Mouse (Mus musculus) lung, adult 2 months (tissue): ENCODE measurements around the gene Lamp2. TPM values are rescaled to one million over a fixed set of nuclear protein-coding genes. Genes with fewer than 3 reads are reported as not detected.
"Not testable (repeated sequence)": the region's sequence is repeated elsewhere in the genome, so short reads cannot be mapped to it uniquely, and the experiment has no call there.

ENCODE experiments used
- DNase-seq: peaks from one replicate; pipeline ENCODE4 v3.0.0; 2022
- H3K4me1 ChIP-seq: fragments of 200-500 bp; 2 replicates; pipeline ENCODE4 v1.6.1; 2011; ENCODE audit warnings: low read length; ENCODE audit not compliant: control insufficient read depth, insufficient read depth
- H3K4me3 ChIP-seq: fragments of 200-500 bp; replicated peaks from 2 replicates; pipeline ENCODE3; 2011; ENCODE audit warnings: low read depth, mild to moderate bottlenecking, control low read depth, low read length; ENCODE audit errors: extremely low read depth
- CTCF ChIP-seq: fragments of 200-500 bp; IDR thresholded peaks from 2 replicates; pipeline ENCODE4 v1.5.1; 2011; ENCODE audit warnings: mild to moderate bottlenecking, low read length, control low read depth; ENCODE audit not compliant: insufficient read depth
- POLR2A ChIP-seq: fragments of 200-500 bp; IDR thresholded peaks from 2 replicates; pipeline ENCODE4 v1.6.1; 2011; ENCODE audit warnings: low read depth, mild to moderate bottlenecking, control low read depth, low read length, borderline replicate concordance; ENCODE audit errors: extremely low read depth
- WGBS: fragments of 180-500 bp; shearing (Covaris S2); methylation state at CpG from one replicate; pipeline ENCODE4 v1.1.7; 2018; 5-methylcytosine and 5-hydroxymethylcytosine counted together
- polyA plus RNA-seq: library from polyadenylated mRNA; depleted of rRNA; stranded (reverse); fragments of >200 nt; gene quantifications from 2 replicates; pipeline ENCODE4 v1.2.3, GENCODE M21; 2012

Gene Lamp2
- polyA plus RNA-seq, 1 experiment: 85.8 TPM

- peak; percentile 55 for DNase-seq
- no peaks in the 10 kb centered on the region; the same call in 1 of the 2 replicates for H3K4me1 ChIP-seq
- WGBS: 48% methylated on average over 7 of the region's 7 CpGs
- no peak overlapping the region for H3K4me3 ChIP-seq
- peak; percentile 84 for TF ChIP-seq CTCF
- TF ChIP-seq POLR2A: no peak
Observed at GRCm38 (mm10) chrX:38438147-38438791, 18.0 kb downstream of the Lamp2 start.

- Histone ChIP-seq H3K4me1 (no peaks in the 10 kb centered on the region), H3K4me3 (no peak overlapping the region)
- TF ChIP-seq POLR2A: no peak
- TF ChIP-seq CTCF: no peak
- WGBS: 88% methylated on average over 4 of the region's 4 CpGs
- no peak for DNase-seq
Observed at GRCm38 (mm10) chrX:38429455-38429854, 26.8 kb downstream of the Lamp2 start.

- DNase-seq: no peak
- WGBS: 72% methylated on average over 3 of the region's 3 CpGs
- Histone ChIP-seq H3K4me1 (no peaks in the 10 kb centered on the region), H3K4me3 (no peak overlapping the region)
- TF ChIP-seq POLR2A (no peak), CTCF (no peak)
Observed at GRCm38 (mm10) chrX:38428818-38429440, 27.3 kb downstream of the Lamp2 start.

- H3K4me1 ChIP-seq: no peaks in the 10 kb centered on the region
- WGBS: 54% methylated on average over 1 of the region's 1 CpGs
- DNase-seq: no peak
- H3K4me3 ChIP-seq: no peak overlapping the region
- TF ChIP-seq CTCF (no peak), POLR2A (no peak)
Observed at GRCm38 (mm10) chrX:38426043-38426442, 30.2 kb downstream of the Lamp2 start.

GRCm38 (mm10) chrX:38423096-38423495 lies 33.2 kb downstream of the Lamp2 start:
- H3K4me3 ChIP-seq: no peak overlapping the region
- DNase-seq: no peak
- no peaks in the 10 kb centered on the region for H3K4me1 ChIP-seq
- TF ChIP-seq CTCF (no peak), POLR2A (no peak)
- 65% methylated on average over 3 of the region's 3 CpGs for WGBS

GRCm38 (mm10) chrX:38422396-38422795 lies 33.9 kb downstream of the Lamp2 start:
- DNase-seq: no peak
- Histone ChIP-seq H3K4me3 (no peak overlapping the region), H3K4me1 (no peaks in the 10 kb centered on the region)
- 48% methylated on average over 3 of the region's 3 CpGs for WGBS
- TF ChIP-seq CTCF: no peak
- no peak for TF ChIP-seq POLR2A

- TF ChIP-seq CTCF (no peak), POLR2A (no peak)
- no peaks in the 10 kb centered on the region; the same call in 1 of the 2 replicates for H3K4me1 ChIP-seq
- no peak overlapping the region for H3K4me3 ChIP-seq
- 68% methylated on average over 3 of the region's 3 CpGs for WGBS
- DNase-seq: no peak
Observed at GRCm38 (mm10) chrX:38403879-38404278, 52.4 kb downstream of the Lamp2 start.

- Histone ChIP-seq H3K4me1 (no peaks in the 10 kb centered on the region; the same call in 1 of the 2 replicates), H3K4me3 (no peak overlapping the region)
- no peak for DNase-seq
- WGBS: 73% methylated on average over 5 of the region's 5 CpGs
- TF ChIP-seq POLR2A (no peak), CTCF (no peak)
Observed at GRCm38 (mm10) chrX:38402981-38403380, 53.3 kb downstream of the Lamp2 start.

- TF ChIP-seq POLR2A: no peak
- TF ChIP-seq CTCF: no peak
- 34% methylated on average over 6 of the region's 6 CpGs for WGBS
- no peaks in the 10 kb centered on the region; the same call in 1 of the 2 replicates for H3K4me1 ChIP-seq
- DNase-seq: peak; percentile 14
- H3K4me3 ChIP-seq: no peak overlapping the region
Observed at GRCm38 (mm10) chrX:38402004-38402403, 54.2 kb downstream of the Lamp2 start.

GRCm38 (mm10) chrX:38400616-38401015 lies 55.6 kb downstream of the Lamp2 start:
- 74% methylated on average over 3 of the region's 3 CpGs for WGBS
- DNase-seq: no peak
- Histone ChIP-seq H3K4me1 (no peaks in the 10 kb centered on the region; the same call in 1 of the 2 replicates), H3K4me3 (no peak overlapping the region)
- no peak for TF ChIP-seq CTCF
- no peak for TF ChIP-seq POLR2A

- WGBS: 91% methylated on average over 1 of the region's 1 CpGs
Observed at GRCm38 (mm10) chrX:38399671-38400070, 56.6 kb downstream of the Lamp2 start.

GRCm38 (mm10) chrX:38373169-38373568 lies 83.1 kb downstream of the Lamp2 start:
- not testable (repeated sequence) for DNase-seq, H3K4me1 ChIP-seq, H3K4me3 ChIP-seq
- WGBS: 78% methylated on average over 1 of the region's 1 CpGs

More at GRCm38 (mm10) chrX:38399671-38400070, 56.6 kb downstream of the Lamp2 start:
- no peak for TF ChIP-seq CTCF
- H3K4me3 ChIP-seq: no peak overlapping the region
- H3K4me1 ChIP-seq: no peaks in the 10 kb centered on the region; the same call in 1 of the 2 replicates
- DNase-seq: no peak

- H3K4me3 ChIP-seq, H3K4me1 ChIP-seq, DNase-seq: not testable (repeated sequence)
- 36% methylated on average over 1 of the region's 1 CpGs for WGBS
Observed at GRCm38 (mm10) chrX:38364621-38365020, 91.6 kb downstream of the Lamp2 start.
